In genomic region chr9:21859606-21860005, GRCm38 (mm10) we compare ENCODE assay signal across 2 mouse cellular contexts.
TF ChIP-seq lines count a peak whose summit lies in the region.

No protein-coding gene starts in this region.

TF ChIP-seq in CH12.LX, 34 proteins besides CTCF, POLR2A, EP300 and RAD21:
- no peak for TF ChIP-seq PAX5 (IDR thresholded peaks at IDR 0.05; ENCODE audit: low read length)
- no peak for TF ChIP-seq ELF1 (IDR thresholded peaks at IDR 0.05; ENCODE audit: low read depth, low read length)
- TF ChIP-seq MAX (IDR thresholded peaks at IDR 0.05; ENCODE audit: low read length) = no peak
- no peak for TF ChIP-seq TBP (conservative IDR thresholded peaks at IDR 0.05; ENCODE audit: low read depth, low read length)
- TF ChIP-seq CHD2 (IDR thresholded peaks at IDR 0.05; ENCODE audit: low read length) = no peak
- TF ChIP-seq BHLHE40 (IDR thresholded peaks at IDR 0.05; ENCODE audit: low read depth, low read length) = no peak
- no peak for TF ChIP-seq ZC3H11A (IDR thresholded peaks at IDR 0.05; ENCODE audit: low read depth, low read length)
- no peak for TF ChIP-seq SMC3 (IDR thresholded peaks at IDR 0.05; ENCODE audit: low read depth, low read length)
- no peak for TF ChIP-seq ETS1 (conservative IDR thresholded peaks at IDR 0.05; ENCODE audit: low read depth, low read length)
- TF ChIP-seq MEF2A (IDR thresholded peaks at IDR 0.05; ENCODE audit: borderline replicate concordance, low read depth, low read length) = no peak
- TF ChIP-seq TCF12 (IDR thresholded peaks at IDR 0.05; ENCODE audit: low read depth, low read length) = no peak
- no peak for TF ChIP-seq KAT2A (IDR thresholded peaks at IDR 0.05; ENCODE audit: insufficient replicate concordance, low read length)
- TF ChIP-seq UBTF (IDR thresholded peaks at IDR 0.05; ENCODE audit: low read depth, low read length) = no peak
- no peak for TF ChIP-seq HCFC1 (IDR thresholded peaks at IDR 0.05; ENCODE audit: low read depth, low read length)
- TF ChIP-seq MAZ (IDR thresholded peaks at IDR 0.05; ENCODE audit: low read depth, low read length) = no peak
- no peak for TF ChIP-seq IRF4 (IDR thresholded peaks at IDR 0.05; ENCODE audit: low read depth, low read length)
- no peak for TF ChIP-seq MXI1 (IDR thresholded peaks at IDR 0.05; ENCODE audit: low read depth, low read length)

TF ChIP-seq in MEL, 35 proteins besides CTCF, POLR2A, EP300 and RAD21:
- TF ChIP-seq MAZ (IDR thresholded peaks at IDR 0.05; ENCODE audit: low read depth, low read length) = no peak
- no peak for TF ChIP-seq MEF2A (IDR thresholded peaks at IDR 0.05; ENCODE audit: extremely low read depth, insufficient replicate concordance, low read depth, low read length, poor library complexity, severe bottlenecking)
- TF ChIP-seq HCFC1 (IDR thresholded peaks at IDR 0.05; ENCODE audit: low read depth, low read length) = no peak
- TF ChIP-seq GABPA (IDR thresholded peaks at IDR 0.05; ENCODE audit: low read depth, low read length) = no peak
- no peak for TF ChIP-seq KAT2A (conservative IDR thresholded peaks at IDR 0.05; ENCODE audit: low read depth, low read length)
- no peak for TF ChIP-seq MAFK (IDR thresholded peaks at IDR 0.05; ENCODE audit: borderline replicate concordance, low read depth, low read length)
- no peak for TF ChIP-seq CHD1 (IDR thresholded peaks at IDR 0.05; ENCODE audit: low read depth, low read length)
- TF ChIP-seq ZKSCAN1 (IDR thresholded peaks at IDR 0.05; ENCODE audit: low read depth, low read length) = no peak
- no peak for TF ChIP-seq USF1 (IDR thresholded peaks at IDR 0.05; ENCODE audit: low read depth, low read length)
- TF ChIP-seq TBP (IDR thresholded peaks at IDR 0.05; ENCODE audit: low read depth, low read length) = no peak
- no peak for TF ChIP-seq CHD2 (IDR thresholded peaks at IDR 0.05; ENCODE audit: low read length)
- TF ChIP-seq POLR2AphosphoS5 (IDR thresholded peaks at IDR 0.05; ENCODE audit: borderline replicate concordance, low read depth, low read length) = no peak
- TF ChIP-seq NELFE (IDR thresholded peaks at IDR 0.05; ENCODE audit: low read depth, low read length) = no peak
- no peak for TF ChIP-seq ELF1 (IDR thresholded peaks at IDR 0.05; ENCODE audit: low read depth, low read length)
- TF ChIP-seq RCOR1 (IDR thresholded peaks at IDR 0.05; ENCODE audit: low read depth, low read length) = no peak
- TF ChIP-seq TAL1 (IDR thresholded peaks at IDR 0.05; ENCODE audit: low read length) = no peak
- TF ChIP-seq POLR2AphosphoS2 (IDR thresholded peaks at IDR 0.05; ENCODE audit: low read length) = no peak
- no peak for TF ChIP-seq MYC (IDR thresholded peaks at IDR 0.05; ENCODE audit: low read depth, low read length)
